Mouse (Mus musculus): ENCODE data around the gene Slc30a10.
A peak's percentile ranks its signal among the peaks of the same experiment; 100 is the strongest.

Gene Slc30a10

DNA sequence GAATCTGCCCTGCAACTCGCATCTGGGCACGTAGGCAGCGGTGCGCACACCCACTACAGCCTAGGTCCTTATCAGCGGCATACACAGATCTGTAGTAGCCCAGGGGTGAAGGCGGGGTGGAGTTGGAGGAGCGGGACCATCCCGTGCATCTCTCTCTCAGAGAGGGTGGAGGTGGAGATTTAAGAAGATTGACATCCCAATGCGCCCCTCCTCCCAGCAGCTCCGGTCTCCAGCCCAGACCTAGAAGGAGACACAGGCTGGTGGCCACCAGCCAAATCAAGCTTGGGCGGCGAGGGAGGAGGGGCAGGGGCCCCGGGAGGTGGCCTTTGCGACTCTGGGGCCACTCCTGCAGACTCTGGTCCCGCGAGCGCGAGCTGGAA is at the start of gene Slc30a10:
Gene Slc30a10 (plus strand): TSS at position 274 of the 380 bp plus-strand sequence.
- DNase-seq (ENCODE audit: low spot score): peak; percentile 67

- DNase-seq (ENCODE audit: low spot score): no peak
These were observed 48.7 kb upstream of the Slc30a10 start for GRCm38 (mm10) chr1:185405921-185406320.

GRCm38 (mm10) chr1:185409831-185410230 is 44.8 kb upstream of the Slc30a10 start:
- peak; percentile 21 for DNase-seq (ENCODE audit: low spot score)

DNA sequence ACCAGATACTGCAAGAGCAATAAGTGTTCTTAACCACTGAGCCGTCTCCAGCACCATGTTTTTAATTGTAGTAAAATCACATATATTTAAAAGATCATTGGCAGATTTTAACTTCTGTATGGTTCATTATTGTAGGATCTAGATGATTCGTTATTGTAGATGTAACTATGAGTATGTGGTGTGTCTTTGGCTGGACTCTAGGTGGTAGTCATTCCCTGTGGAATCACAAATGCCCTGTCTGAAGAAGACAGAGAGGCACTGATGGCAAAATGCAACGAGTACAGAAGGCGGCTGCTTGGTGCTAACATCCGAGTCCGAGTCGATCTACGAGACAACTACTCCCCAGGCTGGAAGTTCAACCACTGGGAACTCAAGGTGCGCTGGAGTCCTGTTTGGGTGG is 36.6 kb upstream of the Slc30a10 start:
- no peak for DNase-seq (ENCODE audit: low spot score)

DNA sequence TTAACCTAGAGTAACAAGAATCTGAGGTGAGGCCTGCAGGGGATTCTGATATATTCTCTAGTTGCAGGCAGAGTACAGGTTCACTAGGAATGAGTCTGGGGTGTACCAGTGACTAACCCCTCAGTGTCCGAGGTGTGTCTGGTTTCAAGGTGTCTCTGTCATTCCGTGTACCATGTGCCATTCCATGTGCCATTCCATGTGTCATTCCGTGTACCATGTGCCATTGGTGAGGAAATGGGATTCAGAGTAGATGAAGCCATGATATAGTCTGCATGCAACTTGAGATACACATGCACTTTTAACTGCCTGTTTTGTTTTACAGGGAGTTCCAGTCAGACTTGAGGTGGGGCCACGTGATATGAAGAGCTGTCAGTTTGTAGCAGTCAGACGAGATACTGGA is 34.8 kb upstream of the Slc30a10 start:
- DNase-seq (ENCODE audit: low spot score): no peak

- DNase-seq (ENCODE audit: low spot score): no peak
These were observed 33.9 kb upstream of the Slc30a10 start for GRCm38 (mm10) chr1:185420776-185421175.

GRCm38 (mm10) chr1:185426583-185426982 is 28.1 kb upstream of the Slc30a10 start:
- no peak for DNase-seq (ENCODE audit: low spot score)

GRCm38 (mm10) chr1:185430488-185430887 is 24.2 kb upstream of the Slc30a10 start:
- no peak for DNase-seq (ENCODE audit: low spot score)

DNA sequence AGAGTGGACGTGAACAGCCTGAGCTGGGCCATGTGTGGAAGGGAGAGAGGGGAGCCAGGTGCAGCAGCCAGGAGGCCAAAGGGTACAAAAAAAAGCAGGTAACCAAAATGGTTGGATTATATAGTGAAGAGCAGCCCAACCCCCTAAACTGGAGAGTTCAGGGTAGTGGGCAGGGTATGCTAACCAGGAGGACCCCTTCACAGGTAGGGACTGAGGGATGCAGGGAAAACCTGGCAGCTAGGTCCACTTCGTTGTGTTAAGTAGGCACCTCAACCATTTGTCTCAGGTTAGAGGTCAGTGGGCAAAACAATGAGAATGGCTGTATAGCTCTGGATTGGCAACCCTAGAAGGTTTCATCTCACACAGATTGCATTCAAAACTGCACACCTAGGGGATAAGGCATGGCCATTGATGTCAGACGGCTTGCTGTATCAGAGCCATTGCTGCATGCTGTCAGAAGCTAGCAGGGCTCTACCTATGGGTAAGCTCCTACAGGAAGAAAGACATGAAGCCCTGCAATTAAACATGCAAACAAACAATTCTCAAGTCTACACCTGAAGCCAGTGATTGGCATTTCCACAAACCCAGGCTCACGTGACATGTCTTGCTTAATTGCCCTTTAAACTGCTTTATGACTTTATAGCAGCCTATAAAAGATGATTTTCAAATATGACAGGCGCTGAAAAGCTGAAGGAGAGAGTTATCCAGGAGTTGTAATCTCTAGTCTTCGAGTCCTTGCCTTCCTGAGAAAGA is 23.2 kb upstream of the Slc30a10 start:
- DNase-seq (ENCODE audit: low spot score): no peak

DNA sequence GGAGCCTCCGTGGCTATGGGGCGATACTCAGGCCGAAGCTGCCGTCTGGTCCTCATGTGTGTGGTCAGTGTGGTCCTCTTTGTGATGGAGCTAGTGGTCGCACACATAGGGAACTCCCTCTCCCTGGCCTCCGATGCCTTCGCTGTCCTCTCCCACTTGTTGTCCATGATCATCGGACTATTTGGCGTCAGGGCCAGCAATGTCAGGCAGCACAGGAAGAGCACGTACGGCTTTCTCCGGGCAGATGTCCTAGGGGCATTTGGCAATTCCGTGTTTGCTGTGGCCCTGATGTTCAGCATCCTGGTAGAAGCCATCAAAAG is 22.7 kb upstream of the Slc30a10 start:
- DNase-seq (ENCODE audit: low spot score): no peak

- no peak for DNase-seq (ENCODE audit: low spot score)
These were observed 21.5 kb upstream of the Slc30a10 start for GRCm38 (mm10) chr1:185433112-185433511.

- DNase-seq (ENCODE audit: low spot score): no peak
These were observed 15.6 kb upstream of the Slc30a10 start for GRCm38 (mm10) chr1:185438841-185439580.

DNA sequence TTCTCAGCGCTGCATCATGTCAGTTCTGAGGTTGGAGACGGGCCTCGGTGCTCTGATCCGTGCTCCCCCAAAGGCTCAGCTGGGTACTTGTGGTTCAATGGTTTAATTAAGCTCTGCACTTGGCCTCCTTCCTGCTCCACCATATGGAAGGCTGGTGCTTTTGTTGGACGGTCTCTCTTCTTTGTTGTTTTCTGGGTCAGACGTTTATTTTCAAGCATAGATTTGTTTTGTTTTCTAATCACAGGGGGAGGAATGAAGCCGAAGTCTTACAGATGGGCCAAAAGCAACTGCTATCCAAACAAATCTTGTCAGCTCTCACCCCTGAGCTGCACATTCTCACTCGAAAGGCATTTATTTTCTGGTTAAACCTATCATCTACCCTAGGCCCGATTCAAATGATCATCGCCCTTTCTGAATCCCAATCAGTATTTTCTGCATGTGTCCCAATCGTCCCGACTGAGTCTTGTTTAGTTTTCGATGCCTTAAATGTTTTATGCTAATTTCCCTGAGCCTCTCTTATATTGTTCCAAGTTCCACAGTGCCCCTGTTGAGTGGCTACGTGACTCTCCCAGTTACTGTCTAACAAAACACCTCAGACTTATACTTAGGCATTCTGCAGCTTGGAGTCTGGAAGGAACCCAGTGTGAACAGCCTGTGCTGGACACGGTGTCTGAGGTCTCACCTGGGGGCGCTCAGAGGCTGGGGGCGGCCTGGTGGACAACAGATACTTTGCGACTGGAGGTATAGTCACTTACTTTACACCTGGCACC is 12.8 kb upstream of the Slc30a10 start:
- no peak for DNase-seq (ENCODE audit: low spot score)

GRCm38 (mm10) chr1:185448936-185449335 is 5.7 kb upstream of the Slc30a10 start:
- no peak for DNase-seq (ENCODE audit: low spot score)

GRCm38 (mm10) chr1:185449727-185450126 is 4.9 kb upstream of the Slc30a10 start:
- DNase-seq (ENCODE audit: low spot score): no peak

GRCm38 (mm10) chr1:185451077-185451476 is 3.6 kb upstream of the Slc30a10 start:
- no peak for DNase-seq (ENCODE audit: low spot score)

DNA sequence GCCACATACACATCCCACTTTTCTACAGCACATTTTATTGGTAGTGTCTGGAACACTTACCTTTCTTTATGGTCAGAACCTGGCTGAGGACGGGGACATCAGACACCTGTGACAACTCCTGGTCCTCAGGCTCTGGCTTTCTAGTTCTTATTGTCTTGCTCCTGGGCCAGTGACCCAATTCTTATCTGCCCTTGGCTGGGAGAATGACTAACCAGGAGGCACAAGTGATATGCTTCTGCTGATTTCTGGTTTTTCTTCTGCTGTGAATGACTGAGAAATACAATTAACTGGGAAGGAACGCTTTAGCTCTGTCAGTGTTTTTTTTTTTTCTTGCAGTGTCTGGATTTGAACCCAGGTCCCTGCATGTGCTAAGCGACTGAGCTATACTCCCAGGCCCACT is 3.2 kb upstream of the Slc30a10 start:
- no peak for DNase-seq (ENCODE audit: low spot score)

DNA sequence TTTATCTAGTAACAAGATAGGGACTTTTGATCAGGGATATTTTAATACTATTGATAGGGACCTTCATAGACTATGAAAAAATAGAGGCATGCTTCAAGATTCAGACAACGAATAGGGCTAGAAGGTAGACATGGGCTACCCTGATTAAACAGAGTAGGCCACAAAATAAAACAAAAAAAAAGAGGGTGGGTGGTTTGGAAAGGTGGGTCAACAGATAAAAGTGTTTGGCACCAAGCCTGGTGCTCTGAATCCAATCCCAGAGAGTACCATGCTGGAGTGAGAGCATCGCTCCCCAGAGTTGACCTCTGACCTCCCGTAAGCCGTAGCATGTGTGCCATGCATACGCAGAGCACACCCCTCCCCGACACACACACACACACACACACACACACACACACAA is 2.2 kb upstream of the Slc30a10 start:
- no peak for DNase-seq (ENCODE audit: low spot score)

- no peak for DNase-seq (ENCODE audit: low spot score)
These were observed 504 bp upstream of the Slc30a10 start for GRCm38 (mm10) chr1:185454144-185454543.

- peak; percentile 72 for DNase-seq (ENCODE audit: low spot score)
These were observed 480 bp downstream of the Slc30a10 start for GRCm38 (mm10) chr1:185454955-185455701.

- no peak for DNase-seq (ENCODE audit: low spot score)
These were observed 1.7 kb downstream of the Slc30a10 start for GRCm38 (mm10) chr1:185456327-185456726.

GRCm38 (mm10) chr1:185460096-185460495 is 5.4 kb downstream of the Slc30a10 start:
- DNase-seq (ENCODE audit: low spot score): no peak

All from embryo, embryonic 10.5 days (tissue).